Mouse (Mus musculus) frontal cortex, postnatal 10 days (tissue): ENCODE results near the gene Zic1.

ENCODE experiments used
- DNase-seq, 2 experiments: peaks; one replicate each; pipeline ENCODE4 v3.0.0; 2022; ENCODE audit warnings: low spot score in 2 of 2, mixed read lengths in 1 of 2

The Zic1 gene

GRCm38 (mm10) chr9:91354434-91355269 is 11.0 kb downstream of the Zic1 start:
- DNase-seq: no peak

GRCm38 (mm10) chr9:91353551-91354433 is 11.8 kb downstream of the Zic1 start:
- DNase-seq: no peak

- DNase-seq: no peak
These were observed 12.8 kb downstream of the Zic1 start for GRCm38 (mm10) chr9:91352786-91353185.

- no peak for DNase-seq
These were observed 13.6 kb downstream of the Zic1 start for GRCm38 (mm10) chr9:91351961-91352411.

- no peak for DNase-seq
These were observed 14.2 kb downstream of the Zic1 start for GRCm38 (mm10) chr9:91351361-91351760.

- no peak for DNase-seq
These were observed 14.7 kb downstream of the Zic1 start for GRCm38 (mm10) chr9:91350861-91351291.

- DNase-seq: no peak
These were observed 15.3 kb downstream of the Zic1 start for GRCm38 (mm10) chr9:91350211-91350791.

- no peak for DNase-seq
These were observed 16.9 kb downstream of the Zic1 start for GRCm38 (mm10) chr9:91348746-91349145.

- DNase-seq: no peak
These were observed 18.0 kb downstream of the Zic1 start for GRCm38 (mm10) chr9:91347591-91347990.
